Mouse (Mus musculus) G1E (cell line): ENCODE data around the gene Gck.

ENCODE experiments used
- CTCF ChIP-seq: IDR thresholded peaks from 2 replicates; pipeline ENCODE4 v1.5.1; 2012; ENCODE audit warnings: low read depth, low read length, inconsistent platforms, mixed read lengths
- TAL1 ChIP-seq: conservative IDR thresholded peaks from 2 replicates; pipeline ENCODE4 v1.6.1; 2012; ENCODE audit warnings: low read depth, low read length, inconsistent platforms, mixed read lengths

GRCm38 (mm10) chr11:5860639-5861038, 89.2 kb downstream of the Gck start:
- no peak for TF ChIP-seq CTCF
- no peak for TF ChIP-seq TAL1
